Mouse (Mus musculus): ENCODE measurements around the gene Arrb2. TPM values are rescaled to one million over a fixed set of nuclear protein-coding genes. Genes with fewer than 3 reads are reported as not detected.
"Not testable (repeated sequence)": the region's sequence is repeated elsewhere in the genome, so short reads cannot be mapped to it uniquely, and the experiment has no call there.

The Arrb2 gene
- total RNA-seq, 2 experiments from 2014 or later, result 13.8 to 17.0 TPM

GRCm38 (mm10) chr11:70440637-70441036 is 8.2 kb downstream of the Arrb2 start:
- intact Hi-C loops (cut with DNase I), result no loop called here
- no peak for DNase-seq

DNA sequence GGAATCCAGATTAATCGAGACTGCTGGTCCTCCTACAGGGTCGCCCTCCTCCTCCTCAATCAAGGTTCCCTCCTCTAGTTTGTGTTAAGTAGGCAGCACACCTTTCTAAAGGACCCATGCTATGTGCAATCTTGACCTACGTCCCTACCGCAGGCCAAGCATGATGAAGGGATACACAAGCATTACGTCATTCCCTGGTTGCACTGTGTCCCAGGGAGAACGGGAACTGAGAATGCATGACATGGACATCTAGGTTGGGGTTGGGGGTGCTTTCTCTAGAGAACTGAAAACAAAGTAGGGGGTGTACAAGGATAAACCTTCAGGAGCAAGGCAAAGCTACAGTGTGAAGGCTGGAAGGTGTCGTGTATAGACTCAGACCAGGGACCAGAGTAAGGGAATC is 9.4 kb downstream of the Arrb2 start:
- intact Hi-C loops (cut with DNase I), result no loop called here
- DNase-seq, result no peak

DNA sequence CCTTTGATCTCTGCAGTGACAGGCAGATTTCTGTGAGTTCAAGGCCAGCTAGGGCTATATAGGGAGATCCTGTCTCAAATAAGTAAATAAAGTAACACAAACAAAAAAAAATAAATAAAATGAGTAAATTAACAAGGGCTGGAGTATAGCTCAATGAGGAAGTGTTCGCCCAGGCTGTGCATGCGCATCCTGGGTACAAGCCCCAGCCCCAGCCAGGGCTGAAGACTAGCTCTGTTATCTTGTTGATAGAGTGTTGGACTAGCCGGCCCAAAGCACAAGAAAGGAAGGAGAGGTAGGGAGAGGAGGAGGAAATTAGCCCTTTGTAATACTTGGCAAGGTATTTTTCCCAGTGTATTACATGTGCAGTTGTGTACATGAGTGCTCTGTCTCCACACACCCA is 11.5 kb downstream of the Arrb2 start:
- intact Hi-C loops (cut with DNase I), result no loop called here

GRCm38 (mm10) chr11:70444667-70445066 is 12.2 kb downstream of the Arrb2 start:
- no peak for DNase-seq
- intact Hi-C loops (cut with DNase I), result no loop called here

More for the DNA sequence above, 11.5 kb downstream of the Arrb2 start:
- DNase-seq, result no peak

DNA sequence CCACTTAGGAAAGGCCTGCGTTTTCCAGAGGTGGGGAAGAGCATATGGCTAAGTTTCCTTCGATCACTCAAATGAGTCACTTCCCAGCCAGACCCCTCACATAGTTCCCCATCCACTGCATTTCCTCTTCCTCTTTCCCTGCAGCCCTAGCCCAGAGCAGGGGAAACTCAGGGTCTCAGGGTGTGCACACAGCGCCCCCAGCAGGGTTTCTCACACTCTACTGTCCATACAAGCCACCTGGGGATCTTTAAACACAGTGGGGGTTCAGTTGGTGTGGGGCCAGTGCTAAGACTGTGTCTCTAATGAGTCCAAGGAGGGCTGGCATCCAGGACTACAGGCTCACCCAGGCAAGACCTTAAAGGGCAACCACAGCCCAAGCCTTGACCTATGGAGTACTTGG is 14.3 kb downstream of the Arrb2 start:
- intact Hi-C loops (cut with DNase I), result no loop called here
- DNase-seq, result no peak

DNA sequence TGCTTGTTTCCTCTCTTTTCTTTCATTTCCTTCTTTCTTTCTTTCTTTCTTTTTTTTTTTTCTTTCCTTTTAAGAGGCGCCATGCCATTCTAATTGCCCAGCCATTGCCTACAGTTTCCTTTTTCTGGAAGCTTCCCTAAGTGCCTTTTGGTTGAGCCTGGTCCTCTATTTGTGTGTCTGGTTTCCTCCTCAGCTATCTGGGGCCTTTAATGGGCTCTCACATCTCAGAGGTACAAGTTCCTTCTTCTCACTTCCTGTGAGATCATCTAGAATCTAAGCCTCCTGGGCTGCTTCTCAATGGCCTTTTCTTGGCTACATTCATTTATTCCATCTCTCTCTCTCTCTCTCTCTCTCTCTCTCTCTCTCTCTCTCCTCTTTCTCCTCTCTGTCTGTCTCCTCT is 14.9 kb downstream of the Arrb2 start:
- DNase-seq, result no peak
- intact Hi-C loops (cut with DNase I), result no loop called here

GRCm38 (mm10) chr11:70450926-70451325 is 18.5 kb downstream of the Arrb2 start:
- intact Hi-C loops (cut with DNase I), result loop anchor here (2.0 kb wide), 1 partner anchor 18 kb away; the partner anchor contains the start of gene Arrb2
- no peak for DNase-seq

DNA sequence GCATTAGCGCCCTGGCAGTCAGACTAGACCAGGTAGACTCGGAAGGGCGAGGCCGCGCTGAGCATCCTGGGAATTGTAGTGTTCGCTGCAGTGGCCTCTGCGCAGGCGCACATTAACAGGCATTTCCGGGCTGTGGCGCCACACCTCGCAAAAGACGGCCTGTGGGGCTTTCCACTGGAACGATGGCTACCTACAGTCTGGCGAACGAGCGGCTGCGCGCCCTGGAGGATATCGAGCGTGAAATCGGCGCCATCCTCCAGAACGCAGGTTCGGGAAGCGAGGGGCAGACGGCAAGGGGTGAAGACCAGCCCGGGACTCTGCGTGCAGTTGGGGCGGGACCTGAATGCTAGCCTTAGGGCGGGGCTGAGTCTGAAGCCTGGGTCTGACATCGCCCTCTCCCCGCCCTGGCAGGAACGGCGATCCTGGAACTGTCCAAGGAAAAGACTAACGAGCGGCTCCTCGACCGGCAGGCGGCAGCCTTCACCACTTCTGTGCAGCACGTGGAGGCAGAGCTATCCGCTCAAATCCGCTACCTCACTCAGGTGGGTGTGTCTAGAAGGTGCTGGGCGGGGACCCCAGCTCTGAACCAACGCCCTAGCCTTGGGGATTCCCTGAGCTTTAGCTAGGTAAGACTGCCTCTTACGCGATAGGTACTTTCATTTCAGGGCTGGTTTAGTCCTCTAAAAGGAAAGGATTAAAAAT is 19.5 kb downstream of the Arrb2 start, which contains the start of gene Med11:
Med11 (plus strand) TSS at position 123 of the 702 bp plus-strand sequence.
- intact Hi-C loops (cut with DNase I), result loop anchor here (2.0 kb wide), 3 partner anchors 19 to 53 kb away; partner anchors contain the start of genes Arrb2 and Tm4sf5
- DNase-seq, result peak; percentile 96

GRCm38 (mm10) chr11:70453261-70454044 is 21.0 kb downstream of the Arrb2 start:
- intact Hi-C loops (cut with DNase I), result loop anchor here (2.0 kb wide), 2 partner anchors 39 to 51 kb away; partner anchors contain the start of gene Tm4sf5
- no peak for DNase-seq

- no peak for DNase-seq
- intact Hi-C loops (cut with DNase I), result no loop called here
These were observed 26.5 kb downstream of the Arrb2 start, which contains the start of gene Zmynd15 for GRCm38 (mm10) chr11:70458688-70459600. Gene Zmynd15 (plus strand): TSS chr11:70459433.

GRCm38 (mm10) chr11:70459601-70460101 is 27.2 kb downstream of the Arrb2 start, which contains the start of gene Cxcl16:
Gene Cxcl16 (minus strand): TSS chr11:70459984.
- intact Hi-C loops (cut with DNase I), result no loop called here
- peak; percentile 64 to 73 for DNase-seq

DNA sequence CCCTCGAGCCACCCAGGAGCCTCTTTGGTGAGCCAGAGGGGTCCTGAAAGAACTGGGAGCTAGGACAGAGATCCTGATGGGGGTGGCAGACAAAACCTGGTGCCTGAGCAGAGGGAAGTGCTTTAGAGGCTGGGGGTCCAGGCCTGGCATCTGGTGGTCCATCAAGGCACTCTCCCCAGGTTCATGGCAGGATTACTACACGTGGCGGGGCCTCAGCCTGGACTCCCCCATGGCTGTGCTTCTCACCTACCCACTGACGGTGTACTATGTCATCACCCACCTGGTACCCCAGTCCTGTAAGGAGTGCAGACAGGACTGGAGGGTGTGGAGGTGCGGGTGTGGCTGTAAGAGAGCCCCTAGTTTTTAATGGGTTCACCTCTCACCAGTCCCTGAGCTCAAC is 31.5 kb downstream of the Arrb2 start:
- no peak for DNase-seq
- intact Hi-C loops (cut with DNase I), result no loop called here

DNA sequence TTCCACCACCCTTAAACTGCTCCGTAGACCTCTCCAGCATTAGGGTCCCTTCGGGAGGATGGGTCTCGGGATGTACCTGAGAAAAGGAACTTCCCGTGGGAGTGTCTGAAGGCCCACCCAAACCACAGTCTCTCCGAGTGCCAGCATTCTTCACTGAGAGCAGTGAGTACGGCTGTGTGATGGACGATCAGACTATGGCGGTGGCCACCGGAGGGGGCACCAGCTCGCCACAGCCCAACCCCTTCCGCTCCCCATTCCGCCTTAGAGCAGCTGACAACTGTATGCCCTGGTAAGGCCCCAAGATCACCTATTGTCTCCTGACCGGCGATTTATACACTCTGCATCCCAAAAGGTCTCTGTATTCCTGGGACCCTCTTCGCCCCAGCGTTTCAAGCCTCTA is 32.8 kb downstream of the Arrb2 start:
- no peak for DNase-seq
- intact Hi-C loops (cut with DNase I), result no loop called here

- intact Hi-C loops (cut with DNase I), result no loop called here
- peak; percentile 44 to 53 for DNase-seq
These were observed 33.4 kb downstream of the Arrb2 start for GRCm38 (mm10) chr11:70465824-70466223.

- DNase-seq, result no peak
- intact Hi-C loops (cut with DNase I), result no loop called here
These were observed 35.6 kb downstream of the Arrb2 start for GRCm38 (mm10) chr11:70467902-70468619.

DNA sequence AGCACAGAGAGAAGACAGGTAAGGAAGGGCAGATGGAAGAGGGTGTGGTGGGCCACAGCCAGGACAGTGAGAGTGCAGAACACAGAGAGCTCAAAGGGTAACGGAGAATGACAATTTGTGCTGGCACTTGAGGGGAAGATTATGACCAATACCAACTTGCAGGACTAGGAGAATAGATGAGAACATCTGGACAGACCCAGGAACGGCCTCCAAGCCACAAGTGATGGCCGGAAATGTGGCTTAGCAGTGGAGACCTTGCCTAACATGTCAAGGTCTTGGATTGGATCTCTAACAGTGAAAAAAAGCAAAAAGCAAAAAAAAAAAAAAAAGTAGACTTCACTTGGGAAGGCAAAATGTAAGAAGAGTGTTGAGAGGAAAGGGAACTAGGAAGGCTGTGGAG is 37.3 kb downstream of the Arrb2 start:
- intact Hi-C loops (cut with DNase I), result no loop called here
- no peak for DNase-seq

- DNase-seq, result no peak
- intact Hi-C loops (cut with DNase I), result no loop called here
These were observed 40.3 kb downstream of the Arrb2 start for GRCm38 (mm10) chr11:70472716-70473115.

GRCm38 (mm10) chr11:70473291-70473690 is 40.9 kb downstream of the Arrb2 start:
- intact Hi-C loops (cut with DNase I); DNase-seq: not testable (repeated sequence)

GRCm38 (mm10) chr11:70474872-70475534 is 42.6 kb downstream of the Arrb2 start:
- no peak for DNase-seq
- intact Hi-C loops (cut with DNase I), result no loop called here

Data from heart, postnatal 14 days (tissue).